Mouse (Mus musculus): ENCODE measurements around the gene Timm9. TPM values are rescaled to one million over a fixed set of nuclear protein-coding genes. Genes with fewer than 3 reads are reported as not detected.

Gene Timm9
- polyA plus RNA-seq, 1 experiment, result 39.8 TPM

DNA sequence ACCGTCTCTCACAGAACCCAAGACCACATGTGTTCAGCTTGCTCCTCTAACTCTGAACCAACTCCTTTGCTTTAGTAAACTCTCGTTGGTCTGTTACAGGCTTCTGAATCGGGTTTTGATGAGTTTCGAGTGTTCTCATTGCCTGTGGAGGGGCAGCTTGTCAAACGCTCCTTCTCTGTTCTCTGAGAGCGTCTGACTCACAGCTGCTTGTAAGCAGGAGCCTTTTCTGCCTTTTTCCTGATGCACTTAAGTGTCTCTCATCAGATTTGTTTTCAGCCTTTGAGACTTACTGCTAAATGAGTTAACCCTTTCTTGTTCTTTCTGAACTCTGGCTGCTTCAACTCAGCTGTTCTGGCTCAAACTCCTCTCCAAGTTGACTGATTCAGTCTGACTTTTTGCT, 21.5 kb upstream of the Timm9 start:
- TF ChIP-seq FOSL1 (IDR thresholded peaks at IDR 0.05; ENCODE audit: insufficient read depth, low read length, poor library complexity, severe bottlenecking), result no peak
- no peak for TF ChIP-seq MAX (IDR thresholded peaks at IDR 0.05)
- no peak for TF ChIP-seq USF1 (IDR thresholded peaks at IDR 0.05; ENCODE audit: low read depth)
- no peak for TF ChIP-seq MYOG (IDR thresholded peaks at IDR 0.05; ENCODE audit: control insufficient read depth, extremely low read depth, insufficient read length)
- H3K4me3 ChIP-seq (ENCODE audit: insufficient read depth, poor library complexity, severe bottlenecking), result no peak overlapping the region
- H3K27me3 ChIP-seq (ENCODE audit: control insufficient read depth, insufficient read depth, insufficient read length), result no peaks in the 10 kb centered on the region
- peaks cover 45% of the 10 kb centered on the region for H3K36me3 ChIP-seq (ENCODE audit: control insufficient read depth, insufficient read depth)
- H3K79me3 ChIP-seq (ENCODE audit: low read depth), result no peaks in the 10 kb centered on the region
- no peak overlapping the region for H3ac ChIP-seq (ENCODE audit: control insufficient read depth, insufficient read length, low read depth)
- H3K79me2 ChIP-seq (ENCODE audit: control insufficient read depth, insufficient read depth), result no peaks in the 10 kb centered on the region

DNA sequence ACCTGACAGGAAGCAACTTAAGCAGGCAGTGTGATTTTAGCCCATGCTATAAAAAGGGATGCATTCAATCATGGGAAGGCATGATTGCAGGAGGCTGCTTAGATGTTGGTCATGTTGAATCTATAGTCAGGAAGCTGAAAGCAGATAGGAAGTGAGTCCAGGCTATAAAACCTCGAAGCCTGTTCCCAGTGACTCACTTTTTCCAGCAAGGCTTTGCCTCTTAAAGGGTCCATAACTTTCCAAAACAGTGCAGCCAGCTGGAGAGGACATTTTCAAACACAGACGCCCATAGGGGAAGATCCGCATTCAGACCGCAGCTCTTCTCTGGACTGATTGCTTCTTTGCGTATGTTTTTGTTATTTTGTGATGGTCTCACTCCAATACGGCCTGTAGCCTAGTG, 18.5 kb upstream of the Timm9 start:
- Histone ChIP-seq H3ac (ENCODE audit: control insufficient read depth, insufficient read length, low read depth) (no peak overlapping the region), H3K79me2 (ENCODE audit: control insufficient read depth, insufficient read depth) (no peaks in the 10 kb centered on the region), H3K79me3 (ENCODE audit: low read depth) (no peaks in the 10 kb centered on the region), H3K36me3 (ENCODE audit: control insufficient read depth, insufficient read depth) (peaks cover 38% of the 10 kb centered on the region), H3K27me3 (ENCODE audit: control insufficient read depth, insufficient read depth, insufficient read length) (no peaks in the 10 kb centered on the region), H3K4me3 (ENCODE audit: insufficient read depth, poor library complexity, severe bottlenecking) (no peak overlapping the region)
- TF ChIP-seq MYOD1 (IDR thresholded peaks at IDR 0.05; ENCODE audit: control insufficient read depth, insufficient read length, low read depth) (no peak), MAX (IDR thresholded peaks at IDR 0.05) (no peak), CTCF (IDR thresholded peaks at IDR 0.05; ENCODE audit: control insufficient read depth, insufficient read depth, insufficient read length) (no peak), FOSL1 (IDR thresholded peaks at IDR 0.05; ENCODE audit: insufficient read depth, low read length, poor library complexity, severe bottlenecking) (no peak), CEBPB (IDR thresholded peaks at IDR 0.05; ENCODE audit: low read depth) (no peak), USF1 (IDR thresholded peaks at IDR 0.05; ENCODE audit: low read depth) (no peak), MYOG (IDR thresholded peaks at IDR 0.05; ENCODE audit: control insufficient read depth, extremely low read depth, insufficient read length) (no peak)

DNA sequence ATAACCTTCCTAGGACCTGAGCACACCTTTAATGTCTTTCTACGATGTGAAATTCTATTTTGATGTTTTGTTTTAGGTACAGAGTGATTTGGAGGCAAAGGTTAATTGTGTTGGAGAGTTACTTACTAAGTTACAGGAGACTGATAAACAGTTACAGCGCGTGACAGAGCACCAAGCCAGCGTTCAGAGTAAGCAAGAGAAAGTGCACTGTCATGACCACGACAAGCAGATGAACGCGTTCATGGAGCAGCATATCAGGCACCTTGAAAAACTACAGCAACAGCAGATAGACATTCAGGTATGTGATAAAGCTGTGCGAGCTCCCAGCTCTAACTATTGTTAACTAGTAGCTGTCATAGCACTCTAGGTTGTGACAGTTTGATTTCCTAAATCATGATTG, 13.7 kb upstream of the Timm9 start:
- Histone ChIP-seq H3K36me3 (ENCODE audit: control insufficient read depth, insufficient read depth) (peaks cover 28% of the 10 kb centered on the region), H3ac (ENCODE audit: control insufficient read depth, insufficient read length, low read depth) (no peak overlapping the region), H3K27me3 (ENCODE audit: control insufficient read depth, insufficient read depth, insufficient read length) (no peaks in the 10 kb centered on the region), H3K4me3 (ENCODE audit: insufficient read depth, poor library complexity, severe bottlenecking) (no peak overlapping the region), H3K79me3 (ENCODE audit: low read depth) (no peaks in the 10 kb centered on the region), H3K79me2 (ENCODE audit: control insufficient read depth, insufficient read depth) (no peaks in the 10 kb centered on the region)
- no peak for TF ChIP-seq CEBPB (IDR thresholded peaks at IDR 0.05; ENCODE audit: low read depth)
- no peak for TF ChIP-seq MYOD1 (IDR thresholded peaks at IDR 0.05; ENCODE audit: control insufficient read depth, insufficient read length, low read depth)
- no peak for TF ChIP-seq CTCF (IDR thresholded peaks at IDR 0.05; ENCODE audit: control insufficient read depth, insufficient read depth, insufficient read length)
- TF ChIP-seq USF1 (IDR thresholded peaks at IDR 0.05; ENCODE audit: low read depth), result no peak
- TF ChIP-seq MYOG (IDR thresholded peaks at IDR 0.05; ENCODE audit: control insufficient read depth, extremely low read depth, insufficient read length), result no peak
- TF ChIP-seq MAX (IDR thresholded peaks at IDR 0.05), result no peak
- TF ChIP-seq FOSL1 (IDR thresholded peaks at IDR 0.05; ENCODE audit: insufficient read depth, low read length, poor library complexity, severe bottlenecking), result no peak

DNA sequence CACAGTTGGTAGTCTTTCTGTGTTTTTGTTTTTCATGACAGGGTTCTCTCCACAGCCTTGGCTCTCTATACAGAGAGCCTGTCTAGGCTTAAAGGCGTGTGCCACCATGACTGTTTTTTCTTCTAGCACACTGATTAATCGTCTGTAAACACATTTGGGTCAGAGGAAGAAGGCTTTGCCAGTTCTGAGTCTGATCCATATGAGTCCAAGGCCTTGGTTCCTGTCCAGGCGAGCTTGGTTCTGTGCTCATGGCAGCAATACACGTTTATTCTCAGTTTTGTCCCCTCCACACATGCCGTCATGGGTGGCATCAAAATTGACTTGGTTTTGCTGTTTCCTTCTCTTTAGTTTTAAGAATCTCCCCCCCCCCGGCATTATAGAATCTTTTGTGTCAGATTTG, 13.0 kb upstream of the Timm9 start:
- Histone ChIP-seq H3K4me3 (ENCODE audit: insufficient read depth, poor library complexity, severe bottlenecking) (no peak overlapping the region), H3K79me2 (ENCODE audit: control insufficient read depth, insufficient read depth) (no peaks in the 10 kb centered on the region), H3K79me3 (ENCODE audit: low read depth) (no peaks in the 10 kb centered on the region), H3K36me3 (ENCODE audit: control insufficient read depth, insufficient read depth) (peaks cover 28% of the 10 kb centered on the region), H3ac (ENCODE audit: control insufficient read depth, insufficient read length, low read depth) (no peak overlapping the region), H3K27me3 (ENCODE audit: control insufficient read depth, insufficient read depth, insufficient read length) (no peaks in the 10 kb centered on the region)
- TF ChIP-seq CEBPB (IDR thresholded peaks at IDR 0.05; ENCODE audit: low read depth) (no peak), MYOG (IDR thresholded peaks at IDR 0.05; ENCODE audit: control insufficient read depth, extremely low read depth, insufficient read length) (no peak), MYOD1 (IDR thresholded peaks at IDR 0.05; ENCODE audit: control insufficient read depth, insufficient read length, low read depth) (no peak), USF1 (IDR thresholded peaks at IDR 0.05; ENCODE audit: low read depth) (no peak), CTCF (IDR thresholded peaks at IDR 0.05; ENCODE audit: control insufficient read depth, insufficient read depth, insufficient read length) (no peak), MAX (IDR thresholded peaks at IDR 0.05) (no peak), FOSL1 (IDR thresholded peaks at IDR 0.05; ENCODE audit: insufficient read depth, low read length, poor library complexity, severe bottlenecking) (no peak)

DNA sequence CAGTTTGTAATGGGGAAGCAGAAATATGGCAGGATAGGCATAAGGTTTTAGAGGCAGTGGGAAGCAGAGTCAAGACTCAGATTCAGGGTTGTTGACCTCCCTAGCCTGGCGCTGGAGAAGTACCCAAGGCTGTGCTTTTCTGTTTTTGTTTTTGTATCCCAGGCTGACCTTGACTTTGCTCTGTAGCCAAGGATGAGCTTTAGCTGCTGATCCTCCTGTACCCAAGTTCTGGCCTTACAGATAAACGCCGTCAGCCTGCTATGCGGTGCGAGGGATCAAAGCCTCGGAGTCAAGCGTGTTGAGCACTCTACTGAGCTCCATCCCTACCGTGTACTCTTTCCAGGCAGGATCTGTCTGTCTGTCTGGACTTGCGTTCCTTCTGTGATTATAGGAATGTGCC, 12.3 kb upstream of the Timm9 start:
- H3K79me2 ChIP-seq (ENCODE audit: control insufficient read depth, insufficient read depth), result no peaks in the 10 kb centered on the region
- no peaks in the 10 kb centered on the region for H3K27me3 ChIP-seq (ENCODE audit: control insufficient read depth, insufficient read depth, insufficient read length)
- H3K4me3 ChIP-seq (ENCODE audit: insufficient read depth, poor library complexity, severe bottlenecking), result no peak overlapping the region
- peaks cover 28% of the 10 kb centered on the region for H3K36me3 ChIP-seq (ENCODE audit: control insufficient read depth, insufficient read depth)
- TF ChIP-seq MYOD1 (IDR thresholded peaks at IDR 0.05; ENCODE audit: control insufficient read depth, insufficient read length, low read depth) (no peak), CEBPB (IDR thresholded peaks at IDR 0.05; ENCODE audit: low read depth) (no peak), FOSL1 (IDR thresholded peaks at IDR 0.05; ENCODE audit: insufficient read depth, low read length, poor library complexity, severe bottlenecking) (no peak), MAX (IDR thresholded peaks at IDR 0.05) (no peak), USF1 (IDR thresholded peaks at IDR 0.05; ENCODE audit: low read depth) (no peak), MYOG (IDR thresholded peaks at IDR 0.05; ENCODE audit: control insufficient read depth, extremely low read depth, insufficient read length) (no peak), CTCF (IDR thresholded peaks at IDR 0.05; ENCODE audit: control insufficient read depth, insufficient read depth, insufficient read length) (no peak)
- no peaks in the 10 kb centered on the region for H3K79me3 ChIP-seq (ENCODE audit: low read depth)
- no peak overlapping the region for H3ac ChIP-seq (ENCODE audit: control insufficient read depth, insufficient read length, low read depth)

DNA sequence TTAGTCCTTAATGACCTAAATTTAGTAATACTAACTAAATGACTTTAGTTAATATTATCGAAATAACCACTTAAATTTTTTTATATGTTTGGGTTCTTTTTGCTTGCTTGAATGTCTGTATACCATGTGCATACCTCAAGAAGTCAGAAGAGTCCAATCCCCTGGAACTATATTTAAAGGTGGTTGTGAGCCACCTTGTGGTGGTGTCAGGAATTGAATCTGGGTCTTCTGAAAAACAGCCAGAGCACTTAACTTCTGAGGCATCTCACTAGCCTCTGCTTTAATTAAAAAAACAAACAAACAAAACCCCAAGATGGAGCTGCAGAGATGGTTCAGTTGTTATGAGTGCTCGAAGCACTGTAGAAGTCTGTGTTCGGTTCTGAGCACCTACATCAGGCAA, 11.2 kb upstream of the Timm9 start:
- peaks cover 20% of the 10 kb centered on the region for H3K36me3 ChIP-seq (ENCODE audit: control insufficient read depth, insufficient read depth)
- no peaks in the 10 kb centered on the region for H3K79me2 ChIP-seq (ENCODE audit: control insufficient read depth, insufficient read depth)
- H3ac ChIP-seq (ENCODE audit: control insufficient read depth, insufficient read length, low read depth), result no peak overlapping the region
- no peak overlapping the region for H3K4me3 ChIP-seq (ENCODE audit: insufficient read depth, poor library complexity, severe bottlenecking)
- H3K27me3 ChIP-seq (ENCODE audit: control insufficient read depth, insufficient read depth, insufficient read length), result no peaks in the 10 kb centered on the region
- no peaks in the 10 kb centered on the region for H3K79me3 ChIP-seq (ENCODE audit: low read depth)
- no peak for TF ChIP-seq CTCF (IDR thresholded peaks at IDR 0.05; ENCODE audit: control insufficient read depth, insufficient read depth, insufficient read length)
- no peak for TF ChIP-seq MAX (IDR thresholded peaks at IDR 0.05)
- no peak for TF ChIP-seq MYOG (IDR thresholded peaks at IDR 0.05; ENCODE audit: control insufficient read depth, extremely low read depth, insufficient read length)
- no peak for TF ChIP-seq CEBPB (IDR thresholded peaks at IDR 0.05; ENCODE audit: low read depth)
- no peak for TF ChIP-seq USF1 (IDR thresholded peaks at IDR 0.05; ENCODE audit: low read depth)
- no peak for TF ChIP-seq MYOD1 (IDR thresholded peaks at IDR 0.05; ENCODE audit: control insufficient read depth, insufficient read length, low read depth)
- TF ChIP-seq FOSL1 (IDR thresholded peaks at IDR 0.05; ENCODE audit: insufficient read depth, low read length, poor library complexity, severe bottlenecking), result no peak
